Mouse (Mus musculus): ENCODE data around the gene Sik1.

DNA sequence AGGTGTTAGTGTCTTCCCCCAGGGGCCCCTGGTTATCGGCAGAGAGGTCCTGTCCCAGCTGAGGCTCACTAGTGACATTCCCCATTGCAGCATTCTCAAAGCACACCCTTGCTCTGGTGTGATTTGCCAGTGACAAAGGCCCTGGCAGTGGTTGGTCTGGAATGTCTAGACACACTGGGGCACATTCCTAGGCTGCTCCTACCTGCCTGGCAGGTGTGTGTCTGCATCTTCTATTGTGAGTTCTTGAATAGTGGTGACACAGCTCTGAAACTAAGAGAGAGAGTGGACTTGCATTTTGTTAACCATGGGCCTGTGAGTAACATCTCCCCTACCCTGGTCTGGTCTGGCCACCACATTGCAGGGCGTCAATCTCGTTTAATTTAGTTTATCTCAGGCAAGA lies 41.1 kb upstream of the Sik1 start:
- no peak for TF ChIP-seq POLR2A (IDR thresholded peaks at IDR 0.05; ENCODE audit: borderline replicate concordance, extremely low read depth, insufficient read depth, insufficient read length, poor library complexity, severe bottlenecking)
- TF ChIP-seq CTCF (IDR thresholded peaks at IDR 0.05; ENCODE audit: borderline replicate concordance, extremely low read depth, insufficient read depth, insufficient read length): no peak
